Mouse (Mus musculus): ENCODE measurements around the gene Akap2.

DNA sequence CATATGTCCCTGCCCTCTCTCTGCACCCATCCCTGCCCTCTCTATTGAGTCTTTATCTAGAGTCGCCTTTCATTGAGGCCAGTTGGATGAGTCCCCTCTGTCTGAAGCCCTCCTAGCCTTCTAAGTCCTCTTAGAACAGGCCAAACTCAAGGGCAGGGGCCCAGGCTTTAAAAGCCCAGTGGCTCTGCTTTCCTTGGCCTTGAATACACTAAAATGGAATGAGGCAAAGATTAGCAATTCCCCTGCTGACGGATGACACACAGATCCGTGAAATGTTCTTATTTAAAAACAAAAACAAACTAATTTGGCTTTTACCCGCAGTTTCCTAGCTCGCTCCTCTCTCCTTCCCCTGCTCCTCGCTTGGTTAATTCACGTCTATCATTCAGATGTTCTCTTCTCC lies 45.0 kb downstream of the Akap2 start:
- TF ChIP-seq CTCF (IDR thresholded peaks at IDR 0.05; ENCODE audit: low read depth) (no peak), EP300 (optimal IDR thresholded peaks at IDR 0.05) (no peak)

All from stomach, postnatal 0 days (tissue).